Mouse (Mus musculus) G1E (cell line): ENCODE results near the gene Ppp2r5c.

Experiments
- CTCF ChIP-seq: IDR thresholded peaks from 2 replicates; pipeline ENCODE4 v1.5.1; 2012; ENCODE audit warnings: low read depth, low read length, inconsistent platforms, mixed read lengths
- GATA1 ChIP-seq: IDR thresholded peaks from 2 replicates; pipeline ENCODE4 v1.6.1; 2012; ENCODE audit warnings: borderline replicate concordance, low read length, inconsistent platforms, mixed read lengths

GRCm38 (mm10) chr12:110485585-110486331 lies 38.8 kb downstream of the Ppp2r5c start:
- TF ChIP-seq CTCF (no peak), GATA1 (no peak)
